Mouse (Mus musculus) lung, postnatal 25 days (tissue): ENCODE data around the gene Cpa5.

Source experiments
- DNase-seq: peaks from one replicate; pipeline ENCODE4 v3.0.0; 2022; ENCODE audit warnings: low spot score

Gene Cpa5

DNA sequence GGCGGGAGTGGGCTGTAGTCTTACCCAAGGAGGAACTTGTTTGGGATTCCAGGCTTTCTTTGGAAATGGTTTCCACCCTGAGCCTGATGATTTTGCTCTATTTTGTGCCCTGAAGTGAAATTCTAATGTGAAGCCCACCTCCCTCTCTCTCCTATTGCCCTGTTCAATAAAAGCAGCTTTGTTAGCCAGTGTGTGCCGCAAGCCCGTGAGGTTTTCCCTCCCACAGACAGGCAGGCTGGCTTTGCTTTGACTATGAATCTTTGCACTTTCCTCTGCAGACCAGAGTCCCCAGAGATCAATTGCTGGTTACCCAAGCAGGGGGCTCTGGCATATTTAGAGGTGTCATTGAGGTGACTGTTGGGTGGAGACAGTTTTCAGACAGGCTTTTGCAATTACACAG is 33.7 kb downstream of the Cpa5 start:
- no peak for DNase-seq

- DNase-seq, result no peak
Measured at GRCm38 (mm10) chr6:30645379-30645778, 34.6 kb downstream of the Cpa5 start.

- no peak for DNase-seq
Measured at GRCm38 (mm10) chr6:30649651-30650296, 39.0 kb downstream of the Cpa5 start.

DNA sequence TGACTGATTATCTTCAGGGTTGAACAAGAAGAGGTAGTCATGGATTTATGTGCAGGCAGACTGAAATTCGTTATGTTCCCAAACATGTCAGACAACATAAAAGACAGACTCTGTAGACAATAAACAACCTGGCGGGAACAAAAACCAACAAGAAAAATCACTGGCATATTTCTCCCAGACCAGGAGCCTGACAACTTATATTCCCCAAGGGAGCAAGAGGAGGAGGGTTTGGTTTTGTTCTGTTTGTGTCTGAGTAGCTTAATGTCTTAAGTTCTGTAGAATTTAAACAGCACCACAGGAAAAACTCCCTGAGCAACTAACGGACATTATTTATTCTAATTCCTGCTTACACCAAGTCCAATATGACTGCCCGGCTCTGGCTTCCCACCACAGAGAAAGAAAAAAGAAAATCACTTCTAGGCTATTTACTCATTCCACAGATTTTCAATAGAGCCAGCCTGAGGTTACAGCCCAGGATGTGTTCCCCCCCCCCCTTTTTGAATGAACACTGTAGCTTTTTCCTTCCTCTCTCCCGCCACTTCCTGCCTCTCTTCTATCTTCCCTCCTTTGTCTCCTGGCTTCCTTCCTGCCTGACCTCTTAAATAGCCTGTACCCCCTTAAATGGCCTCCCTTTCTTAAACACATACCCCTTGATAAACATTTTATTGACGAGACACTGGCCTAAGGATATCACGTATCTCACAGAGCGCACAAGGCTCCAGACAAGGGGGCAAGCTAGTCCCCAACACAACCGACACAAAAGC is 41.8 kb downstream of the Cpa5 start:
- no peak for DNase-seq

DNA sequence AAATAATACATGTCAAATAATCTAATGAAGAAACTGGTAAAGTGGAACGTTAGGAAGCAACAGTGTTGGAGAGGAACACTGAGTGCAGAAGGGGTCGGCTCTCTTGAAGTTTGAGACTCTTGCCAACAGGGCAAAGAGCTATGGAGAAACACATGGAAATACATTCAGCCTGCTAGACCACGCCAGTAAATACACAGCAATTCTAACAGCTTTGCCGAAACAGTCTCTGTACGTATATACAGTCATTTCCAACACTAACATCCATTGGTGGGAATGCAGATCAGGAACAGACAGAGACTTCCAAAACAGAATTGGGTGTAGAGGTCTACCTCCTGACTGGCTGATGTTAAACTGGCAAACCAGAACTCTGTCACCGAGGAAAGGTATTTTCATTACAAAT is 42.7 kb downstream of the Cpa5 start:
- DNase-seq, result no peak

- DNase-seq, result no peak
Measured at GRCm38 (mm10) chr6:30654402-30654859, 43.6 kb downstream of the Cpa5 start.

- DNase-seq, result no peak
Measured at GRCm38 (mm10) chr6:30654932-30655331, 44.1 kb downstream of the Cpa5 start.

GRCm38 (mm10) chr6:30657279-30657678 is 46.5 kb downstream of the Cpa5 start:
- DNase-seq, result no peak

- no peak for DNase-seq
Measured at GRCm38 (mm10) chr6:30658619-30659018, 47.8 kb downstream of the Cpa5 start.

DNA sequence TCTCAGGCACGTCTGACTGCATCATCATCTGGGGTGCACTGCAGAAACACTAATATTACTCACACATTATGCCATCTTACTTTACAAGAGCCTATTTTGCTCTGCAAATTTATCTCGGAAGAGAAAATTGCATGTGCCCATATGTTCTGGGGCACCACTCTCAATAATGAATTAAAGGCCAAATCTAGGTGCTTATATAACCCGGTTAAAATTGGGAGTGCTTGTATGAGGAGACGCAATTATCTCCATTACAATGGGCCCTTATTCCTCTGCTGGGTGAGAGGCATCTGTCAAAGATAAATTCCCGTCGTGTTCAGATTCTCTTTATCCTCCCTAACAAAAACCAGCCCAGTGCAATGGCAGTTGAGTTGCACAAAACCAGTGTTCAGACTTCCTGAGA is 54.0 kb downstream of the Cpa5 start:
- DNase-seq, result no peak

DNA sequence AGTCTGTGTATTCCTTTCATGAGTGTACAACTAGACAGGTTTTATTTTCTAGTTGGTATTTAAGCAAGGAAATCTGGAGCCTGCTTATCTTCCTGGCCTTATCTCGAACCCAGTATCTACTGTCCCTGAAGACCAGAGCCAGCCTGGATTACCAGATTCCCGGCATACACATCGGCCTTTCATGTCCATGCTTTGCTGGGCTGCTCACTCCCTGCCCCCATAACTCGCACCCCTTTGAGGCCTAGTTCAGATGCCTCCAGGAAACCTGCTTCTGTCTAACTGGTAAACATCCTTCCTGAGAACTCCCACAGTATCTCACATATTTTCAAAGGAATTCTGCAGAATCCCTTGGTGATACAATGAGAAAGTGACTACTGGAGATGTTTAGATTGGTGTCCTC is 54.5 kb downstream of the Cpa5 start:
- DNase-seq, result no peak

GRCm38 (mm10) chr6:30666043-30666442 is 55.2 kb downstream of the Cpa5 start:
- no peak for DNase-seq

DNA sequence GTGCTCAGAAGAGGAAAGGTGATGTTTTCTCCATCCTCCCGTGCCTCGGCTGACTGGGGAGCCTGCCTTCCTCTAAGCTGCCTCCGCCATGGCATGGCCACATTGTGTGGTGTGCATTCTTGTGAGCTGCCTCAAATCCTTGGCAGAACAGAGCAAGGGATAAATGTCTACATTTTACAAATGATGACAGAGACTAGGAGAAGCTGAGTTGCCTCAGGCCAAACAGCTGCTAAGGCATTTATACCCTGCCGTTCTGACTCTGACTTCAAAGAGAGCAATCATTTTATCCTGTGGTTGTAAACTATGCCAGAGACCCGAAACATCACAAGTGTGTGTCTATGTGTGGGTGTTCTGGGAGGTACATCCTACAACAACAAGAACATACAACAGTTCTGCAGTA is 56.8 kb downstream of the Cpa5 start:
- no peak for DNase-seq

GRCm38 (mm10) chr6:30671696-30672095 is 60.9 kb downstream of the Cpa5 start:
- no peak for DNase-seq

DNA sequence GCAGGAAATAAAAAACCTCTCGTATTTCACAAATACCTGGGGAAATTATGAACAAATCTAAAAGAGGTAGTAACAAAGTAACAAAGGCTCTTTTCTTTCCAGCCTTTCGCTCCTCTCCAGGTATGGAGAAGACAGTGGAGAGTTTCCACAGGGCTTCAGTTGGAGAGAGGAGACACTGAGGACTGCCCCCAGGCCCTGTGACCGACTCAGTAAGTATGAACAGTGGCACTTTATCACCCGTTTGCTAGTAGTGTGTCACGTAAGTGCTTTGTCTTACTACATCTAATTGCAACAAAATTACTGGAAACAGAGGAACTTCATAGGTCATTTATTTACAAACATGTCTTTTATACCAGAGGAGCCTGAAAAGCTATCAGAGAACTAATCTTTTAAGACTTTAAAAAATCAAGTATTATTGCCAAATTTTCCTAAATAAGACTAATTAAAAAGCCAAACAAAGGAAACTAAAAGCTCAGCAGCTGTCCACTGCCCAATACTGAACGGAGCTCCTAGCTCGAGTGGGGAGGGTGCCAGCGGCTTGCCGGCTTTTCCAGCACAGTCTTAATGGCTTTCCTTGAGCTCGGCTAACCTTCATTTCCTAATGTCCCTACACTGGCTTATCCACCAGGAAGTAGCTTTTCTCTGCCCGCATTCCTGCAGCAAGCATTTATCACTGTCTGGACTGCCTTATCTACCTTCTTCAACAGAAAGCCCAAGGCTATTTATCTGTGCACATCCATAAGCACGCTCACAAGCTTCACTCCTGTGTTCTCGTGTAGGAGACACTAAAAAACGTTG is 63.2 kb downstream of the Cpa5 start:
- no peak for DNase-seq

DNA sequence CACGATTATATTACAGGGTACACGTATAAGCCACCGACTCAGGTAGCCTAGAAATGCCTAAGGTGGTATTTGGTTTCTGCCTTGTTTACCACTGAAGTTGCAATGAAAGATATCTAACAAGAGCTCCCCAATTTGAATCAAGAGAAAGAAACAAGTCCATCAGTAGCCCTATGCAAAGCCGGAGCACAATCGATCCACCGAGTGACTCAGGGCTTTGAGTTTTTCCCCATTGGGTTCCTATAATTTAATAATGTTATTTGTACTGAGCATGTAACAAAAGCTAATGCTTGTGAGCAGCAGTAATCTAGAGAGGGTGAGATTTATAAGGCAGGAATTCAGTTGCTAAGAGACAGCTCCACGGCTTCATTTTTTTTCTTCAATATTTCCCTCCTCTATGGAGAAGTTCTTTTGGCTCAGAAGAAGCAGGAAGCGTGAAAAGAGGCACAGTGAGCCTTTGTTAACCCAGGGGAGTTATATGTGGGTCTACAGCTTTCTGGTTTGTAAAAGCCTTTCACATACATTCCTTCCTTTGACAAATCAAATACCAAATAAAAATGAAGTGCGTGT is 64.0 kb downstream of the Cpa5 start:
- no peak for DNase-seq

- no peak for DNase-seq
Measured at GRCm38 (mm10) chr6:30675281-30675771, 64.5 kb downstream of the Cpa5 start.

- DNase-seq, result no peak
Measured at GRCm38 (mm10) chr6:30676506-30676905, 65.7 kb downstream of the Cpa5 start.

DNA sequence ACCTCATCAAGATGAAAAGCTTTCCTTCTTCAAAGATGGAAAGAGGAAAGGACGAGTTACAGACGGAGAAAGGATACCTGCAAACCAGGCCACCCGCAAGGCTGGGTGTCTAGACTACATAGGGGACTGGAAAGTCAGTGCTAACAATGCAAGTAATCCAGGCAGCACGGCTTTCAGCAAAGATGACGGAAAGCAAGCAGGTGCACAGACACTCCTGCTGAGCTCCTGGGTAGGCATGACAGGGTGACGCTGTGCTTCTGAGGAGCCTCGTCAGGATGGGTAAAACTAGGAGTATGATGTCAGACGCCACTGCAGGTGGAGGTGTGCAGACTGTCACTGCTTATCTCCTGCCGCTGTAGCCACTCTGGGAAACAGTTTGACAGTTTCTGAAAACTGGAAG is 66.8 kb downstream of the Cpa5 start:
- no peak for DNase-seq

GRCm38 (mm10) chr6:30678482-30678881 is 67.7 kb downstream of the Cpa5 start:
- no peak for DNase-seq

- peak; percentile 61 for DNase-seq
Measured at GRCm38 (mm10) chr6:30679567-30679966, 68.8 kb downstream of the Cpa5 start.

GRCm38 (mm10) chr6:30680442-30680841 is 69.6 kb downstream of the Cpa5 start:
- no peak for DNase-seq
